Mouse (Mus musculus) ZHBTc4 (cell line): ENCODE data around the gene Olfr488.
"Not testable (repeated sequence)": the region's sequence is repeated elsewhere in the genome, so short reads cannot be mapped to it uniquely, and the experiment has no call there.

Experiments
- DNase-seq: peaks from one replicate; pipeline ENCODE4 v3.0.0-alpha.2; 2011; ENCODE audit warnings: low read depth, low spot score

Olfr488 gene

DNA sequence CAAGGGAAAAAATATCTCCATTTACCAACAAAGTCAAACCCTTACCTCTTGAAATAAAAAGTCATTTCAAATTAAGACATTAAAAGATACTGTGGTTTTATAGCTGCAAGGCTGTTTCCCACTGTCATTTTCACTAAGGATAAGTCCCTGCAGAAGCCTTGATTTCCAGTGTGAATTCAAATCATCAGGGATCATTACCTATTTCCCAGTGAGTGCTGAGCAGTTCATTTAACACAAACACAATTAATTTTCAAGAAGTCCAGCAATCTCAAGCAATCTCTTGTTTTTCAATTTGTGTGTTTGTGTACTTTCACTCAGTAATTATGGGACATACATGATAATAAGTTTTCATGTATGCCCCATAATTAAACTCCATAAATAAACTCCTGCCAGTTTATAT lies at the start of gene Olfr488:
Gene Olfr488, minus strand, starts transcription at position 101 of the 400 bp plus-strand sequence.
- no peak for DNase-seq

DNA sequence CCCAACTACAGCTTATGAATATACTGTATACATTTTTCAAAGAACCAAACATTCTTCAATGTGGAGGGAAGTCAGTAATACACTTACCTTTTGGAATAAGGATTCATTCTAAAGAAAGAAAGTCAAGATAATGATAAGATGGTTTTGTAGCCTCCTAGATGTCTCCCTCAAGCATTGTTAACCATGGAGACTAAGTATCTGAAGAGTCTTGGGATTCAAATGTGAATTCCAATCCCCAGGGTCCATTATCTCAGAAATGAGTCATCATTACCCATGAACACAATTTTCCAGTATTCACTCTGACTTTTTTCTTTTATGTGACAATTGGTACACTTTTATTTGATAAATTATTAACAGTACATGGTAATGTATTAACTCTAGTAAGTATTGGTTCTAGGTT lies 30.7 kb upstream of the Olfr488 start, which contains the start of gene Olfr490:
Gene Olfr490, minus strand, starts transcription at position 101 of the 400 bp plus-strand sequence.
- no peak for DNase-seq

DNA sequence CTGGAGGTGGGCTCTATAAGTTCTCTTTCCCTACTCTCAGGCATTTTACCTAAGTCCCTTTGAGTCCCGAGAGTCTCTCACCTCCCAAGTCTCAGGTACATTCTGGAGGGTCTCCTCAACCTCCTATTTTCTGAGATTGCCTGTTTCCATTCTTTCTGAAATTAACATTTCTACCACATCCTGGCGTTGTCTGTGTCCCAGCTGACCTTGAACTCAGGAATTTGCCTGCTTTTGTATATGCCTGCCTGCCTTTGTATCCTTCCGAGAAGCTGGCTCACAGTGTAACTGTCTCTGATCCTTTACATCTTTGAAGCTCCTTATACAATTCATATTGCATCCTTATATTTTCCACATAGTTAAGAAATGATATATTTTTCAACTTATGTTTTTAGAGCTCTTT lies 24.6 kb downstream of the Olfr488 start:
- peak; percentile 61 for DNase-seq

DNA sequence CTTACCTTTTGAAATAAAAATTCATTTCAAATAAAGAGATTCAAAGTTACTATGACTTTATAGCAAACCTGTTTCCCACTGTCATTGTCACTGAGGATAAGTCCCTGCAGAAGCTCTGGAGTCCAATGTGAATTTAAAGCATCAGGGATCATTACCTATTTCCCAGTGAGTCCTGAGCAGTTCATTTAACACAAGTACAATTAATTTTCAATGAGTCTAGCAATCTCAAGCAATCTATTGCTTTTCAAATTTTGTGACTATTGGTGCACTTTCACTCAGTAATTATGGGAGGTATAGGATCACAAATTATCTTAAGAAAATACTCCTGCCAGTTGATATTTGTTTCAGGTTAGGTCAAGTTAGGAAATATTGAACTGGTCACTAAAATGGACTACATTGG lies 43.6 kb downstream of the Olfr488 start, which contains the start of gene Olfr487:
Gene Olfr487, minus strand, starts transcription at position 101 of the 400 bp plus-strand sequence.
- DNase-seq = not testable (repeated sequence)
